Mouse (Mus musculus) limb, embryonic 12.5 days (tissue): ENCODE data around the gene Vwa1. TPM values are rescaled to one million over a fixed set of nuclear protein-coding genes. Genes with fewer than 3 reads are reported as not detected.

Source experiments
- ATAC-seq: fragments of 200-750 bp; cut with Nextera tagmentation; 2 replicates; pipeline ENCODE4 v1.8.0; 2017; ENCODE audit warnings: low read depth, moderate TSS enrichment; ENCODE audit not compliant: insufficient number of reproducible peaks, insufficient read depth, low FRiP score, low TSS enrichment
- H3K27ac ChIP-seq: fragments of 300-500 bp; sonication (generic); 2 replicates; pipeline ENCODE4 v1.5.1; 2016; ENCODE audit warnings: mild to moderate bottlenecking, moderate library complexity
- H3K27me3 ChIP-seq: fragments of 300-500 bp; sonication (generic); 2 replicates; pipeline ENCODE4 v1.6.1; 2016; ENCODE audit warnings: mild to moderate bottlenecking, moderate library complexity
- H3K36me3 ChIP-seq: fragments of 300-500 bp; sonication (generic); 2 replicates; pipeline ENCODE4 v1.6.1; 2016; ENCODE audit warnings: mild to moderate bottlenecking, moderate library complexity
- H3K4me1 ChIP-seq: fragments of 300-500 bp; sonication (generic); replicated peaks from 2 replicates; pipeline ENCODE4 v1.6.1; 2016
- H3K4me2 ChIP-seq: fragments of 300-500 bp; sonication (generic); 2 replicates; pipeline ENCODE4 v1.6.1; 2016; ENCODE audit warnings: mild to moderate bottlenecking, moderate library complexity
- H3K4me3 ChIP-seq: fragments of 300-500 bp; sonication (generic); replicated peaks from 2 replicates; pipeline ENCODE4 v1.5.1; 2016; ENCODE audit warnings: mild to moderate bottlenecking
- H3K9ac ChIP-seq: fragments of 300-500 bp; sonication (generic); replicated peaks from 2 replicates; pipeline ENCODE4 v1.6.1; 2016; ENCODE audit warnings: mild to moderate bottlenecking, moderate library complexity
- H3K9me3 ChIP-seq: fragments of 300-500 bp; sonication (generic); 2 replicates; pipeline ENCODE4 v1.6.1; 2016; ENCODE audit warnings: mild to moderate bottlenecking, moderate library complexity
- WGBS: fragments of 180-500 bp; shearing (Covaris S2); methylation state at CpG from one replicate; pipeline ENCODE4 v1.1.7; 2016; 5-methylcytosine and 5-hydroxymethylcytosine counted together
- polyA plus RNA-seq: library from polyadenylated mRNA; unstranded; fragments of >200 nt; fragmentation: Nextera tagmentation; extraction: Ambion mirVana; gene quantifications from 2 replicates; pipeline ENCODE4 v1.2.1, GENCODE M21; 2016

Gene Vwa1
- polyA plus RNA-seq, 1 experiment from 2014 or later = 8.3 TPM

DNA sequence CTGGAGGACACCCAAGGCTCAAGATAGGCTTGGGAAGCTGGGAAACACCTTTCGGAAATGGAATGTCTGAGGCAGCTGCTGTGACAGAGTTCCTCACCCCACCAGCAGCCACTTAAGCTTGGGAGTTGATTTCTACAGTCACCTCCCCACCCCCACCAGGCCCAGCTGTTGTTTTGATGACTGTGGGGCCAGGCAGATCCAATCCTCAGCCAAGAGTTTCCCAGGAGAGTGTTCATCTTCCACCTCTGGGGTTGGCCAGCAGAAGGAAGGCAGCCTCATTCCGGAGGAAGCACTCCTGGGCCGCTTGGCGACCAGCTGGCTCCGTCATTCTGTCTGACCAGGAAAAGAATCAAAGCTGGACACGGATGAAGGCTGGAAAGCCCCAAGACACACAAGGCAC is 6.4 kb upstream of the Vwa1 start:
- Histone ChIP-seq H3K4me3 (no peak overlapping the region), H3K4me2 (no peak overlapping the region), H3K27me3 (no peaks in the 10 kb centered on the region; the same call in 1 of the 2 replicates), H3K9me3 (no peaks in the 10 kb centered on the region), H3K9ac (0 out of 2 replicates have a peak overlapping the region, but pooled peaks have one; percentile 27), H3K27ac (0 out of 2 replicates have a peak overlapping the region, but pooled peaks have one; percentile 41), H3K36me3 (no peaks in the 10 kb centered on the region), H3K4me1 (peaks cover 13% of the 10 kb centered on the region)
- 0 out of 2 replicates have a peak, but pooled peaks have one; percentile 33 for ATAC-seq
- 22% methylated on average over 6 of the region's 6 CpGs for WGBS

- no peak overlapping the region for H3K4me3 ChIP-seq
- no peaks in the 10 kb centered on the region for H3K9me3 ChIP-seq
- 84% methylated on average over 4 of the region's 4 CpGs for WGBS
- H3K4me2 ChIP-seq = no peak overlapping the region
- H3K9ac ChIP-seq = no peak overlapping the region
- no peak for ATAC-seq
- peaks cover 18% of the 10 kb centered on the region for H3K4me1 ChIP-seq
- peaks cover 10% of the 10 kb centered on the region for H3K27me3 ChIP-seq
- H3K36me3 ChIP-seq = no peaks in the 10 kb centered on the region
- H3K27ac ChIP-seq = no peak overlapping the region
These were observed 5.0 kb upstream of the Vwa1 start for GRCm38 (mm10) chr4:155779498-155779897.

DNA sequence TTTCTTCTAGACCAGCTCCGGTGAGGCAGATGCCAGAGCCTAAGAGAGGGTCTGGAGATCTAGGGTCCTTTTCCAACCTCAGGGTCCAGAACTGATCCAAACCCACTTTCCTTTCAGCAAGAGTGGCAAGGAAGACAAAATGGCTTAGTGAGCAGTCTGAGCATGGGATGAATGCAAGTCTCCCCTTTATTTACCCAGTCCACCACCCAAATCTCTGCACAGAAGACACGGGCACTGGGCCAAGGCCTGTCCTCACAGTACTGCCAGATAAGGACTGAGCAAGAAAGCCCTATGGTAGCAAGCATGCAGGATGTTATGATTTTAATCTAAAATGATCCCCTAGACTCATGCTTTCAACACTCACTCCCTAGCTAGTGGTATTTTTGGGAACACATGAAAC is 3.3 kb upstream of the Vwa1 start:
- peaks cover 20% of the 10 kb centered on the region for H3K27me3 ChIP-seq
- H3K9ac ChIP-seq = no peak overlapping the region
- H3K4me3 ChIP-seq = no peak overlapping the region
- H3K9me3 ChIP-seq = no peaks in the 10 kb centered on the region
- no peak for ATAC-seq
- WGBS = 78% methylated on average over 2 of the region's 2 CpGs
- no peak overlapping the region for H3K27ac ChIP-seq
- peaks cover 24% of the 10 kb centered on the region; the same call in 1 of the 2 replicates for H3K4me1 ChIP-seq
- no peaks in the 10 kb centered on the region for H3K36me3 ChIP-seq
- H3K4me2 ChIP-seq = no peak overlapping the region

DNA sequence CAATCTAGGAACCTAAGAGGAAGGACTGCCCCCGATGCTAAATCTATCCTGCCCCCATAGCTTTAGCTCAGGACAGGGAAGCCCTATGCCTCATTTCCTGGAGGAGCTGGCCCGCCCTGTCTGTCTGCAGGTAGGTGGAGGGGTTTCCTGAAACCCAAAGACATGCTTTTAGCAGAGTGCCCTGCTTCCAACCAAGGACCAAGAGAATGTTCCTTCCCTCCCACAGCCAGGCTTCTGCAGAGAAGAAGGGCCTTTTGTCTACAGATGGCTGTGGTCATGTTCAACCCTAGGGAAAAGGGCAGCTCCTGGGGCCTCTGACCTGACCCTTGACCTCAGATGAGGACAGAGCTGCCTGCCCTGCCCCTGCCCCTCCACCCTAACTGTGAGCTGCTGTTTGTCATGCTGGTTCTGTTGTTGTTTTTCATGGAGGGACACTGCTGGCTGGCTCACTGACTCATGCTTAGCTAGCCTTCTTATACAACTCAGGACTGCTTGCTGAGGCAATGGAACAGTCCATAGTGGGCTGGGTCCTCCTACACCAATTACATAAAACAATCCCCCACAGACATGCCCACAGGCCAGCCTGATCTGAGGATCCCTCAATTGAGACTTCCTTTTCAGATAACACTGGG is 2.3 kb upstream of the Vwa1 start:
- Histone ChIP-seq H3K27ac (no peak overlapping the region), H3K4me1 (peaks cover 24% of the 10 kb centered on the region; the same call in 1 of the 2 replicates), H3K4me3 (no peak overlapping the region), H3K9me3 (no peaks in the 10 kb centered on the region), H3K4me2 (no peak overlapping the region), H3K36me3 (no peaks in the 10 kb centered on the region), H3K27me3 (peaks cover 30% of the 10 kb centered on the region), H3K9ac (no peak overlapping the region)
- ATAC-seq = no peak
- 55% methylated on average over 2 of the region's 2 CpGs for WGBS

GRCm38 (mm10) chr4:155775855-155776254 is 1.4 kb upstream of the Vwa1 start:
- WGBS = 86% methylated on average over 3 of the region's 3 CpGs
- H3K36me3 ChIP-seq = no peaks in the 10 kb centered on the region
- H3K4me3 ChIP-seq = no peak overlapping the region
- H3K27me3 ChIP-seq = peaks cover 38% of the 10 kb centered on the region
- peaks cover 22% of the 10 kb centered on the region; the same call in 1 of the 2 replicates for H3K4me1 ChIP-seq
- H3K27ac ChIP-seq = no peak overlapping the region
- H3K4me2 ChIP-seq = no peak overlapping the region
- H3K9ac ChIP-seq = no peak overlapping the region; the same call in 1 of the 2 replicates
- no peaks in the 10 kb centered on the region for H3K9me3 ChIP-seq
- ATAC-seq = no peak

- Histone ChIP-seq H3K36me3 (no peaks in the 10 kb centered on the region), H3K9me3 (no peaks in the 10 kb centered on the region), H3K27ac (no peak overlapping the region), H3K27me3 (peaks cover 40% of the 10 kb centered on the region), H3K4me3 (0 out of 2 replicates have a peak overlapping the region, but pooled peaks have one; percentile 44), H3K4me1 (peaks cover 24% of the 10 kb centered on the region), H3K9ac (peak overlapping the region; percentile 52; the same call in 1 of the 2 replicates), H3K4me2 (peak overlapping the region; percentile 82)
- 58% methylated on average over 9 of the region's 9 CpGs for WGBS
- ATAC-seq = no peak
These were observed 658 bp upstream of the Vwa1 start for GRCm38 (mm10) chr4:155774971-155775740.

- H3K9me3 ChIP-seq = no peaks in the 10 kb centered on the region
- no peak overlapping the region for H3K27ac ChIP-seq
- peak overlapping the region; percentile 82 for H3K4me2 ChIP-seq
- peaks cover 40% of the 10 kb centered on the region for H3K27me3 ChIP-seq
- peak overlapping the region; percentile 44 for H3K4me3 ChIP-seq
- no peaks in the 10 kb centered on the region for H3K36me3 ChIP-seq
- ATAC-seq = no peak
- peaks cover 29% of the 10 kb centered on the region for H3K4me1 ChIP-seq
- 43% methylated on average over 5 of the region's 5 CpGs for WGBS
- H3K9ac ChIP-seq = peak overlapping the region; percentile 52; the same call in 1 of the 2 replicates
These were observed 991 bp downstream of the Vwa1 start for GRCm38 (mm10) chr4:155773335-155774078.

GRCm38 (mm10) chr4:155772786-155773185 is 1.7 kb downstream of the Vwa1 start:
- H3K36me3 ChIP-seq = no peaks in the 10 kb centered on the region
- H3K4me2 ChIP-seq = no peak overlapping the region
- H3K27ac ChIP-seq = no peak overlapping the region
- peaks cover 40% of the 10 kb centered on the region for H3K27me3 ChIP-seq
- no peak overlapping the region for H3K9ac ChIP-seq
- H3K4me3 ChIP-seq = no peak overlapping the region
- WGBS = 86% methylated on average over 13 of the region's 13 CpGs
- peaks cover 29% of the 10 kb centered on the region for H3K4me1 ChIP-seq
- no peaks in the 10 kb centered on the region for H3K9me3 ChIP-seq
- no peak for ATAC-seq

- 75% methylated on average over 2 of the region's 2 CpGs for WGBS
- Histone ChIP-seq H3K4me2 (no peak overlapping the region), H3K9ac (no peak overlapping the region), H3K4me3 (no peak overlapping the region), H3K9me3 (no peaks in the 10 kb centered on the region), H3K27ac (no peak overlapping the region), H3K4me1 (peaks cover 29% of the 10 kb centered on the region), H3K36me3 (no peaks in the 10 kb centered on the region), H3K27me3 (peaks cover 40% of the 10 kb centered on the region)
- no peak for ATAC-seq
These were observed 2.8 kb downstream of the Vwa1 start for GRCm38 (mm10) chr4:155771706-155772105.

DNA sequence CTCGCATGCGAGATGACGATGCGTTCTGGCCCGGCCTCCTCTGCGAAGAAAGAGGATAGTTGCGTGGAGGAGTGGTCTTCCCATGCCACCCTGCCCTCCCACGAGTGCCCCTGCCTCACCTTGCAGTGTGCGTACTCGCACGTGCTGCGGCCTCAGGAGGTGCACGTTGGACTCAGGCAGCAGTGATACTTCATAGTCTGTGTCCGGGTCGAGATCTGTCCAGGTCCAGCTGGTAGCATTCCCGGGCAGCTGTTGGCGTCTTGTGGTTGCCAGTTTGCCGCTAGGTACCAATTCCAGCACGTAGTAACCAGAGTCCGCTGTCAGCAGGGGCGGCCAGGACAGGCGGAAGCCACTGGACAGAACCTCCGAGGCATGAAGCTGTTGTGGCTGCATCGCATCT is 3.9 kb downstream of the Vwa1 start:
- Histone ChIP-seq H3K4me2 (peak overlapping the region; percentile 80), H3K27ac (no peak overlapping the region), H3K9ac (peak overlapping the region; percentile 75), H3K27me3 (peaks cover 38% of the 10 kb centered on the region), H3K9me3 (no peaks in the 10 kb centered on the region), H3K4me1 (peaks cover 29% of the 10 kb centered on the region), H3K4me3 (peak overlapping the region; percentile 58), H3K36me3 (no peaks in the 10 kb centered on the region)
- ATAC-seq = 0 out of 2 replicates have a peak, but pooled peaks have one; percentile 9
- 46% methylated on average over 24 of the region's 24 CpGs for WGBS
